10 mouse cellular contexts compared by ENCODE assay signal in genomic region chr11:85739266-85739977, GRCm38 (mm10).
DNase-seq lines count a peak whose midpoint lies in the region; ATAC-seq and TF ChIP-seq lines count a peak whose summit lies in the region.
"Had no signal": no experiment of that assay in that cellular context is flagged by ENCODE, and none has a peak within 500 bp of the region (broad histone marks: within the 10 kb centered on the region; RNA-seq: fewer than 3 reads in every experiment).

No protein-coding gene starts in this region.

- no peak overlapping the region for H3K9ac ChIP-seq in liver, embryonic 12.5 days

- H3K9me3 ChIP-seq in liver, embryonic 12.5 days (replicated peaks), result no peaks in the 10 kb centered on the region
- H3K9me3 ChIP-seq: G1E had no signal

- no peak overlapping the region for H3K27ac ChIP-seq in left cerebral cortex, adult 2 months
- H3K27ac ChIP-seq in liver, embryonic 12.5 days, result no peak overlapping the region

- no peak overlapping the region for H3K4me2 ChIP-seq in liver, embryonic 12.5 days

- H3K4me3 ChIP-seq in left cerebral cortex, adult 2 months, result no peak overlapping the region
- H3K4me3 ChIP-seq in liver, embryonic 12.5 days, result no peak overlapping the region

- ATAC-seq in liver, embryonic 12.5 days, result no peak
- ATAC-seq: forebrain, embryonic 16.5 days had no signal

- H3K27me3 ChIP-seq in liver, embryonic 12.5 days (replicated peaks), result peaks cover 17% of the 10 kb centered on the region

- no peaks in the 10 kb centered on the region for H3K36me3 ChIP-seq in liver, embryonic 12.5 days
- H3K36me3 ChIP-seq: G1E had no signal

- H3K4me1 ChIP-seq in liver, embryonic 12.5 days, result peaks cover 17% of the 10 kb centered on the region

- intact Hi-C loops in left cerebral cortex, adult 2 months (cut with DNase I), result loop anchor here (2.0 kb wide), 1 partner anchor 15 kb away; no protein-coding TSS in a partner anchor

- DNase-seq in kidney, postnatal 10 days, result peak; percentile 57
- DNase-seq in kidney, adult 11 months, result no peak
- DNase-seq in forelimb bud, embryonic 11.5 days (ENCODE audit: low read depth, low spot score), result peak; percentile 74
- DNase-seq in left cerebral cortex, adult 2 months (ENCODE audit: extremely low spot score in 1 of 2, low spot score in 2 of 2), result peak; percentile 20 to 25
- peak; percentile 59 to 79 for DNase-seq in right cerebral cortex, postnatal 10 days (ENCODE audit: low spot score in 2 of 2)
- no peak for DNase-seq in thymus, postnatal 10 days (ENCODE audit: low spot score in 2 of 2)
- DNase-seq in cerebellum, adult 9-10 months, result no peak

- no peak for TF ChIP-seq CTCF in left cerebral cortex, adult 2 months (IDR thresholded peaks at IDR 0.05)

- 62% methylated on average over 6 of the region's 6 CpGs for WGBS in liver, embryonic 12.5 days (ENCODE audit: insufficient replicate concordance)

Comparison
In these comparisons a context has a peak if more than half of its experiments do, and no peak if none do; other contexts are left out.
1. DNase-seq: peak in kidney, postnatal 10 days (single experiment), forelimb bud, embryonic 11.5 days (single experiment), left cerebral cortex, adult 2 months (2 of 2) and right cerebral cortex, postnatal 10 days (2 of 2); none in kidney, adult 11 months (single experiment), thymus, postnatal 10 days (0 of 2) and cerebellum, adult 9-10 months (single experiment).